Mouse (Mus musculus): ENCODE measurements around the gene Hcst.

GRCm38 (mm10) chr7:30454259-30454658 is 34.6 kb upstream of the Hcst start:
- TF ChIP-seq SRF (IDR thresholded peaks at IDR 0.05; ENCODE audit: control insufficient read depth, insufficient read length, low read depth) (no peak), E2F4 (IDR thresholded peaks at IDR 0.05; ENCODE audit: insufficient read depth) (no peak), POLR2A (IDR thresholded peaks at IDR 0.05; ENCODE audit: insufficient read length, low read depth) (no peak)

All from myocyte (in vitro differentiated cells).